Mouse (Mus musculus) bone marrow macrophage, adult 2 months (primary cell): Measurements from ENCODE around the gene Taf8.

Experiments used
- CTCF ChIP-seq: IDR thresholded peaks from 2 replicates; pipeline ENCODE4 v1.5.1; 2012; ENCODE audit warnings: low read depth, mild to moderate bottlenecking, low read length, moderate library complexity
- POLR2A ChIP-seq: IDR thresholded peaks from 2 replicates; pipeline ENCODE4 v1.6.1; 2012; ENCODE audit warnings: mild to moderate bottlenecking, low read depth, low read length, borderline replicate concordance

- TF ChIP-seq CTCF (no peak), POLR2A (no peak)
Measured at GRCm38 (mm10) chr17:47521551-47522258, 19.6 kb upstream of the Taf8 start.
